Mouse (Mus musculus): ENCODE measurements around the gene Grin3b.

GRCm38 (mm10) chr10:80003374-80004232 lies 33.1 kb downstream of the Grin3b start:
- TF ChIP-seq CTCF (IDR thresholded peaks at IDR 0.05; ENCODE audit: control insufficient read depth, insufficient read depth, insufficient read length) (no peak), USF1 (IDR thresholded peaks at IDR 0.05; ENCODE audit: low read depth) (no peak), MAX (IDR thresholded peaks at IDR 0.05) (no peak), CEBPB (IDR thresholded peaks at IDR 0.05; ENCODE audit: low read depth) (no peak), MYOG (IDR thresholded peaks at IDR 0.05; ENCODE audit: control insufficient read depth, extremely low read depth, insufficient read length) (no peak), MYOD1 (IDR thresholded peaks at IDR 0.05; ENCODE audit: control insufficient read depth, insufficient read length, low read depth) (no peak), FOSL1 (IDR thresholded peaks at IDR 0.05; ENCODE audit: insufficient read depth, low read length, poor library complexity, severe bottlenecking) (no peak)
